Mouse (Mus musculus) liver, adult (tissue): ENCODE results near the gene Klhdc7b.

Experiments
- GATA4 ChIP-seq: IDR thresholded peaks from 2 replicates; pipeline ENCODE4 v1.6.1; 2014; ENCODE audit warnings: mild to moderate bottlenecking, low read length; ENCODE audit not compliant: insufficient replicate concordance

The Klhdc7b gene

GRCm38 (mm10) chr15:89431806-89432205 is 47.1 kb downstream of the Klhdc7b start:
- TF ChIP-seq GATA4, result no peak

GRCm38 (mm10) chr15:89432946-89433345 is 48.2 kb downstream of the Klhdc7b start:
- TF ChIP-seq GATA4, result no peak

GRCm38 (mm10) chr15:89434136-89434535 is 49.4 kb downstream of the Klhdc7b start:
- TF ChIP-seq GATA4, result no peak

GRCm38 (mm10) chr15:89435878-89436277 is 51.2 kb downstream of the Klhdc7b start:
- no peak for TF ChIP-seq GATA4
